Mouse (Mus musculus) lung, postnatal 0 days (tissue): Measurements from ENCODE around the gene Btnl9.

Experiments used
- CTCF ChIP-seq: IDR thresholded peaks from 2 replicates; pipeline ENCODE4 v1.5.1; 2016; ENCODE audit warnings: antibody characterized with exemption, mild to moderate bottlenecking
- EP300 ChIP-seq: IDR thresholded peaks from 2 replicates; pipeline ENCODE4 v1.6.1; 2016; ENCODE audit warnings: antibody characterized with exemption, mild to moderate bottlenecking, control low read depth

DNA sequence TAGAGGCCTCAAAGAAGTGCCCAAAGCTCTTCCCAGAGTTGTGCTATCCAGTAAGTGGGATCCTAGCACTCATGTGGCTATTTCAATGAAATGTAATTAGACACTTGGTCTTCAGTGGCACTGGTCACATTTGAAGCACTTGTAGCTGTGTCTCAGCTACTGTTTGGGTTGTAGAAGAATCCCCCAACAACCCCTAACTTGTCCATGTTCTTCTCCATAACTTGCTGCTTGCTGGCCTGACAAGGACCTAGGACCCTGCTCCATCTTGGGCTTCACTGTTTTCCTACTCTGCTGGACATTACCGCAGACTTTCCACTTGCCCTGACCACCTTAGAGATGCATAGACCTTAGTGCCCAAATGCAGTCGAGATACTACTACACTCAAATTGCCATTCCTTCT, 15.1 kb upstream of the Btnl9 start:
- TF ChIP-seq EP300 (no peak), CTCF (no peak)
